19 mouse cellular contexts compared by ENCODE assay signal in the genomic region with DNA sequence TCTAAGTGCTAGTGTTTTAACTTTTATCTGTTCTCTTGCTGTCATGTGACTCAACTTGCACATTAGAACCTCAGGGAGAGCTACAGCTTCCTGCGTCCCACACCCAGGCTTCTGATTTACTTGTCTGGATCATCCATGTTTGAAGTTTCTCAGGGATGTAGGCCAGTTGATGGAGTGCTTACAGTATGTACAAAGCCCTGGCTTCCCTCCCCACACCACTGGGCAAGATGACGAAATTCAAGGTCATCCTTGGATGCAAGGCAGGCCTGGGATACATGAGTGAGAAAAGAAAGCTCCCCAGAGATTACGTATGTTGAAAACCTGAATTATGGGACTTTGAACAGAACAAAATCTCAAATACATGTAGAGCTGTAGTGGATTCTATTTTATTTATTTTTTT. TPM values are rescaled to one million over a fixed set of nuclear protein-coding genes. Genes with fewer than 3 reads are reported as not detected.
DNase-seq lines count a peak whose midpoint lies in the region; ATAC-seq lines count a peak whose summit lies in the region.
"Had no signal": no experiment of that assay in that cellular context is flagged by ENCODE, and none has a peak within 500 bp of the region (broad histone marks: within the 10 kb centered on the region; RNA-seq: fewer than 3 reads in every experiment).

No protein-coding gene starts in this region.

- peak; percentile 53 for DNase-seq in adrenal gland, adult 2 months
- DNase-seq in adrenal gland, postnatal 4 days (ENCODE audit: low spot score in 2 of 2) = no peak
- DNase-seq in adrenal gland, postnatal 36 days = peak; percentile 31 to 49
- DNase-seq in adrenal gland, adult 8-10 months = no peak
- DNase-seq in 3T3-L1 (ENCODE audit: low read depth, low spot score) = peak; percentile 27
- peak; percentile 64 for DNase-seq in NIH3T3 (ENCODE audit: low read depth)
- DNase-seq: B cell, adult 2 months; cerebellum, adult 18-20 months; cerebellum, adult 9-10 months; cerebellum, postnatal 14 days; gastrocnemius, postnatal 25 days; heart, adult 2 months; heart, postnatal 14 days; kidney, adult 2 months had no signal

- ATAC-seq in megakaryocyte-erythroid progenitor cell, adult 5-6 weeks (replicated peaks; ENCODE audit: low FRiP score, low TSS enrichment, poor library complexity, severe bottlenecking) = no peak
- no peak for ATAC-seq in CD4-positive, CD25-positive, alpha-beta regulatory T cell, adult 4 months
- ATAC-seq: forebrain, embryonic 14.5 days; intestine, postnatal 0 days had no signal

RNA-seq across cellular contexts. Expression of a gene that starts 2.6 kb away (rescaled TPM):
- 10 to 100 TPM; 15.3 to 21.0 TPM for total RNA-seq in adrenal gland, adult 2 months (2021)
- 13.5 and 15.5 TPM in 2 replicates for polyA plus RNA-seq in adrenal gland, adult 2 months (2012; rRNA removed)
- 10 to 100 TPM; 24.5 to 28.0 TPM for total RNA-seq in adrenal gland, postnatal 4 days (2021)
- total RNA-seq in adrenal gland, postnatal 36 days (2021) = 10 to 100 TPM; 16.9 to 19.9 TPM
- total RNA-seq in adrenal gland, adult 8-10 months (2022) = 10 to 100 TPM; 17.3 to 32.5 (median 26.0) TPM
- total RNA-seq in megakaryocyte-erythroid progenitor cell, adult 5-6 weeks (2014; fragmentation: Nextera tagmentation) = 8.9 and 9.9 TPM in 2 replicates
- 11.8 and 21.9 TPM in 2 replicates for total RNA-seq in megakaryocyte-erythroid progenitor cell, adult 5-6 weeks (2017)
- 10 to 100 TPM; 27.5 to 35.8 TPM for polyA plus RNA-seq in CD4-positive, CD25-positive, alpha-beta regulatory T cell, adult 4 months (2017; shearing (Covaris generic))

RNA-seq across cellular contexts. Expression of a gene that starts 23.3 kb away (rescaled TPM):
- total RNA-seq in adrenal gland, adult 2 months (2021) = 10 to 100 TPM in 1 of 2 experiments, 1 to 10 TPM in 1; 6.2 to 11.1 TPM
- polyA plus RNA-seq in adrenal gland, adult 2 months (2012; rRNA removed) = 10.4 and 13.3 TPM in 2 replicates
- 10 to 100 TPM; 28.5 to 29.6 TPM for total RNA-seq in adrenal gland, postnatal 4 days (2021)
- 1 to 10 TPM; 7.8 to 9.8 TPM for total RNA-seq in adrenal gland, postnatal 36 days (2021)
- total RNA-seq in adrenal gland, adult 8-10 months (2022) = 10 to 100 TPM in 2 of 4 experiments, 1 to 10 TPM in 2; 8.5 to 22.8 (median 13.3) TPM
- total RNA-seq in megakaryocyte-erythroid progenitor cell, adult 5-6 weeks (2014; fragmentation: Nextera tagmentation) = 2.6 and 19.8 TPM in 2 replicates
- total RNA-seq in megakaryocyte-erythroid progenitor cell, adult 5-6 weeks (2017) = 1.9 and 14.4 TPM in 2 replicates
- 100 to 1,000 TPM in 1 of 2 experiments, 10 to 100 TPM in 1; 61.7 to 140 TPM for polyA plus RNA-seq in CD4-positive, CD25-positive, alpha-beta regulatory T cell, adult 4 months (2017; shearing (Covaris generic))

RNA-seq across cellular contexts. Expression of a gene that starts 37.4 kb away (rescaled TPM):
- 10 to 100 TPM; 20.2 to 29.4 TPM for total RNA-seq in adrenal gland, adult 2 months (2021)
- polyA plus RNA-seq in adrenal gland, adult 2 months (2012; rRNA removed) = 49.1 and 66.3 TPM in 2 replicates
- 10 to 100 TPM; 44.0 to 45.6 TPM for total RNA-seq in adrenal gland, postnatal 4 days (2021)
- 10 to 100 TPM; 20.5 to 27.0 TPM for total RNA-seq in adrenal gland, postnatal 36 days (2021)
- 10 to 100 TPM; 21.8 to 40.9 (median 32.5) TPM for total RNA-seq in adrenal gland, adult 8-10 months (2022)
- 1.6 and 2.1 TPM in 2 replicates for total RNA-seq in megakaryocyte-erythroid progenitor cell, adult 5-6 weeks (2014; fragmentation: Nextera tagmentation)
- 3.1 and 3.2 TPM in 2 replicates for total RNA-seq in megakaryocyte-erythroid progenitor cell, adult 5-6 weeks (2017)
- polyA plus RNA-seq in CD4-positive, CD25-positive, alpha-beta regulatory T cell, adult 4 months (2017; shearing (Covaris generic)) = 10 to 100 TPM; 34.8 to 42.2 TPM

RNA-seq across cellular contexts. Expression of a gene that starts 37.4 kb away (rescaled TPM):
- under 1 TPM; 0.46 to 0.73 TPM for total RNA-seq in adrenal gland, adult 2 months (2021)
- polyA plus RNA-seq in adrenal gland, adult 2 months (2012; rRNA removed) = 0.55 and 0.62 TPM in 2 replicates
- 1 to 10 TPM; 2.1 to 2.2 TPM for total RNA-seq in adrenal gland, postnatal 4 days (2021)
- 1 to 10 TPM in 1 of 2 experiments, under 1 TPM in 1; 0.50 to 1.2 TPM for total RNA-seq in adrenal gland, postnatal 36 days (2021)
- 1 to 10 TPM in 2 of 4 experiments, under 1 TPM in 1, not detected in 1; 0.77 to 1.7 (median 1.4) TPM for total RNA-seq in adrenal gland, adult 8-10 months (2022)
- 0.84 TPM in 1 of 2 replicates, not detected in the other for total RNA-seq in megakaryocyte-erythroid progenitor cell, adult 5-6 weeks (2014; fragmentation: Nextera tagmentation)
- not detected in 2 replicates for total RNA-seq in megakaryocyte-erythroid progenitor cell, adult 5-6 weeks (2017)
- not detected for polyA plus RNA-seq in CD4-positive, CD25-positive, alpha-beta regulatory T cell, adult 4 months (2017; shearing (Covaris generic))
- total RNA-seq: gastrocnemius, adult 8-10 months; gastrocnemius, postnatal 25 days had no signal

Comparison
In these comparisons a context has a peak if more than half of its experiments do, and no peak if none do; other contexts are left out.
1. DNase-seq: peak in adrenal gland, adult 2 months (single experiment), adrenal gland, postnatal 36 days (2 of 2), 3T3-L1 (single experiment) and NIH3T3 (single experiment); none in adrenal gland, postnatal 4 days (0 of 2) and adrenal gland, adult 8-10 months (single experiment).
2. RNA of a gene that starts 37.4 kb away (total RNA-seq): 44.0 to 45.6 TPM in adrenal gland, postnatal 4 days, 21.8 to 40.9 TPM in adrenal gland, adult 8-10 months, 20.2 to 29.4 TPM in adrenal gland, adult 2 months and 20.5 to 27.0 TPM in adrenal gland, postnatal 36 days; 1.6 to 3.2 TPM in megakaryocyte-erythroid progenitor cell, adult 5-6 weeks; every median in the first group is over 4 times any median in the second.